Comparison of ENCODE assay signal across 13 mouse cellular contexts in the genomic region with DNA sequence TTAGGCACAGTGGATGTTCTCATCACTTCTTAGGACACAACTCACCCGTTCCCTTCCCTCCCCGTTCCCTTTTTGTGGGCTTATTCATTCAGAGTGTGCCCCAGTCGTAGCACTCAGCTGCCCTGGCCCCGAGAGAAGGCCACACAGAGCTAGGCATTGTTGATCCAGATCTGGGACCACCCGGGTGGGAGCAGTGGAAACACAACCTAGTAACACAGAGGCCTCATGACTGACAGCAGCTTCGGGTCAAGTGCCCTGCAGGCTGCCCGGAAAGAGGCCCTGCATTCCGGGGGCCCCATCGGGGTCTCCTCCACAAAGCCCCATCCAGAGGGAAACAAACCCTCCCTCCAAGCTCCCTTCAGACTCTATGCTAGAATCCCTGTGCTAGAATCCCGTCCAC.
DNase-seq lines count a peak whose midpoint lies in the region; ATAC-seq and TF ChIP-seq lines count a peak whose summit lies in the region.
"Had no signal": no experiment of that assay in that cellular context is flagged by ENCODE, and none has a peak within 500 bp of the region (broad histone marks: within the 10 kb centered on the region; RNA-seq: fewer than 3 reads in every experiment).

No protein-coding gene starts in this region.

- no peak overlapping the region; the same call in 1 of the 2 replicates for H3K9ac ChIP-seq in heart, embryonic 12.5 days
- H3K9ac ChIP-seq in hindbrain, embryonic 16.5 days (ENCODE audit: low read depth, low read length): no peak overlapping the region
- H3K9ac ChIP-seq in neural tube, embryonic 12.5 days: no peak overlapping the region
- H3K9ac ChIP-seq in lung, postnatal 0 days (replicated peaks; ENCODE audit: low read depth): no peak overlapping the region
- H3K9ac ChIP-seq: limb, embryonic 15.5 days had no signal

- no peak overlapping the region for H3K4me3 ChIP-seq in heart, embryonic 12.5 days
- no peak overlapping the region for H3K4me3 ChIP-seq in forebrain, embryonic 10.5 days
- H3K4me3 ChIP-seq in hindbrain, embryonic 16.5 days (ENCODE audit: low read length): no peak overlapping the region
- no peak overlapping the region for H3K4me3 ChIP-seq in neural tube, embryonic 12.5 days
- no peak overlapping the region for H3K4me3 ChIP-seq in lung, postnatal 0 days (ENCODE audit: low read depth, low read length)
- H3K4me3 ChIP-seq: limb, embryonic 15.5 days had no signal

- no peak overlapping the region for H3K27ac ChIP-seq in heart, embryonic 12.5 days (ENCODE audit: poor library complexity, severe bottlenecking)
- peak overlapping the region; percentile 74 for H3K27ac ChIP-seq in forebrain, embryonic 10.5 days
- H3K27ac ChIP-seq in hindbrain, embryonic 16.5 days (ENCODE audit: low read depth, low read length): no peak overlapping the region; the same call in 1 of the 2 replicates
- no peak overlapping the region for H3K27ac ChIP-seq in neural tube, embryonic 12.5 days
- H3K27ac ChIP-seq in lung, postnatal 0 days (ENCODE audit: low read length): no peak overlapping the region
- H3K27ac ChIP-seq: limb, embryonic 15.5 days had no signal

- intact Hi-C loops in heart, postnatal 10 days (cut with DNase I): no loop called here

- peaks cover 11% of the 10 kb centered on the region; the same call in 1 of the 2 replicates for H3K36me3 ChIP-seq in heart, embryonic 12.5 days
- peaks cover 10% of the 10 kb centered on the region for H3K36me3 ChIP-seq in forebrain, embryonic 10.5 days (replicated peaks)
- H3K36me3 ChIP-seq in hindbrain, embryonic 16.5 days (ENCODE audit: control insufficient read depth, insufficient read depth, low read length): no peaks in the 10 kb centered on the region
- no peaks in the 10 kb centered on the region for H3K36me3 ChIP-seq in neural tube, embryonic 12.5 days
- no peaks in the 10 kb centered on the region for H3K36me3 ChIP-seq in lung, postnatal 0 days (ENCODE audit: insufficient read depth, low read length)
- H3K36me3 ChIP-seq: limb, embryonic 15.5 days had no signal

- no peak for TF ChIP-seq EP300 in lung, postnatal 0 days (IDR thresholded peaks at IDR 0.05)

- TF ChIP-seq CTCF in lung, postnatal 0 days (IDR thresholded peaks at IDR 0.05): no peak

- H3K9me3 ChIP-seq in heart, embryonic 12.5 days (replicated peaks): no peaks in the 10 kb centered on the region
- H3K9me3 ChIP-seq in forebrain, embryonic 10.5 days: no peaks in the 10 kb centered on the region
- no peaks in the 10 kb centered on the region for H3K9me3 ChIP-seq in hindbrain, embryonic 16.5 days (ENCODE audit: control insufficient read depth, low read length)
- H3K9me3 ChIP-seq in neural tube, embryonic 12.5 days: no peaks in the 10 kb centered on the region
- no peaks in the 10 kb centered on the region for H3K9me3 ChIP-seq in lung, postnatal 0 days (ENCODE audit: low read length)
- H3K9me3 ChIP-seq: limb, embryonic 15.5 days had no signal

- no peak for ATAC-seq in heart, embryonic 12.5 days (ENCODE audit: insufficient number of reproducible peaks, low FRiP score)
- peak; percentile 34 for ATAC-seq in hindbrain, embryonic 16.5 days
- peak; percentile 23; the same call in 1 of the 2 replicates for ATAC-seq in neural tube, embryonic 12.5 days (ENCODE audit: low FRiP score, low read depth)
- no peak for ATAC-seq in lung, postnatal 0 days

- WGBS in heart, embryonic 12.5 days: 34% methylated on average over 10 of the region's 10 CpGs
- WGBS in forebrain, embryonic 10.5 days: 10% methylated on average over 10 of the region's 10 CpGs
- 8% methylated on average over 10 of the region's 10 CpGs for whole genome bisulfite sequencing in hindbrain, embryonic 16.5 days
- WGBS in neural tube, embryonic 12.5 days: 11% methylated on average over 10 of the region's 10 CpGs
- 34% methylated on average over 10 of the region's 10 CpGs for WGBS in lung, postnatal 0 days

- DNase-seq in heart, postnatal 10 days: no peak
- DNase-seq in forebrain, embryonic 10.5 days (ENCODE audit: extremely low spot score, low spot score): peak; percentile 76
- no peak for DNase-seq in gastrocnemius, postnatal 4 days (ENCODE audit: low spot score in 2 of 2)
- DNase-seq in lung, postnatal 0 days (ENCODE audit: low spot score): no peak
- no peak for DNase-seq in left cerebral cortex, adult 8-10 months (ENCODE audit: low spot score in 2 of 2)
- DNase-seq: adrenal gland, postnatal 36 days; B cell, adult 2 months; kidney, postnatal 36 days; lung, postnatal 36 days had no signal

- H3K4me1 ChIP-seq in heart, embryonic 12.5 days (replicated peaks): peaks cover 11% of the 10 kb centered on the region
- peaks cover 42% of the 10 kb centered on the region for H3K4me1 ChIP-seq in forebrain, embryonic 10.5 days
- H3K4me1 ChIP-seq in hindbrain, embryonic 16.5 days (ENCODE audit: control insufficient read depth, insufficient read depth, low read depth, low read length): peaks cover 7% of the 10 kb centered on the region
- H3K4me1 ChIP-seq in neural tube, embryonic 12.5 days: peaks cover 11% of the 10 kb centered on the region; the same call in 1 of the 2 replicates
- peaks cover 1% of the 10 kb centered on the region; the same call in 1 of the 2 replicates for H3K4me1 ChIP-seq in lung, postnatal 0 days (ENCODE audit: insufficient read depth, low read depth, low read length)

- H3K4me2 ChIP-seq in heart, embryonic 12.5 days: peak overlapping the region; percentile 29; the same call in 1 of the 2 replicates
- no peak overlapping the region for H3K4me2 ChIP-seq in hindbrain, embryonic 16.5 days (ENCODE audit: low read length)
- H3K4me2 ChIP-seq in neural tube, embryonic 12.5 days (replicated peaks): no peak overlapping the region
- no peak overlapping the region for H3K4me2 ChIP-seq in lung, postnatal 0 days (replicated peaks; ENCODE audit: low read depth, low read length)
- H3K4me2 ChIP-seq: limb, embryonic 15.5 days had no signal

- no peaks in the 10 kb centered on the region for H3K27me3 ChIP-seq in heart, embryonic 12.5 days (replicated peaks)
- H3K27me3 ChIP-seq in forebrain, embryonic 10.5 days (ENCODE audit: poor library complexity, severe bottlenecking): peaks cover 34% of the 10 kb centered on the region
- no peaks in the 10 kb centered on the region for H3K27me3 ChIP-seq in hindbrain, embryonic 16.5 days (replicated peaks; ENCODE audit: control insufficient read depth, insufficient read depth, low read length)
- H3K27me3 ChIP-seq in neural tube, embryonic 12.5 days (replicated peaks): 0 out of 2 replicates have a peak, but pooled peaks cover 3% of the 10 kb centered on the region
- no peaks in the 10 kb centered on the region for H3K27me3 ChIP-seq in lung, postnatal 0 days (replicated peaks; ENCODE audit: insufficient read depth, low read length)
- H3K27me3 ChIP-seq: limb, embryonic 15.5 days had no signal

Comparison
In these comparisons a context has a peak if more than half of its experiments do, and no peak if none do; other contexts are left out.
1. ATAC-seq: peak in hindbrain, embryonic 16.5 days (single experiment) and neural tube, embryonic 12.5 days (single experiment); none in heart, embryonic 12.5 days (single experiment) and lung, postnatal 0 days (single experiment).